Mouse (Mus musculus) embryonic facial prominence, embryonic 10.5 days (tissue): Measurements from ENCODE around the gene St6galnac4. TPM values are rescaled to one million over a fixed set of nuclear protein-coding genes. Genes with fewer than 3 reads are reported as not detected.

ENCODE experiments used
- DNase-seq: peaks from one replicate; pipeline ENCODE4 v3.0.0-alpha.2; 2017; ENCODE audit warnings: low spot score
- H3K27ac ChIP-seq: fragments of 300-500 bp; sonication (generic); replicated peaks from 2 replicates; pipeline ENCODE4 v1.5.1; 2016; ENCODE audit warnings: mild to moderate bottlenecking
- H3K27me3 ChIP-seq: fragments of 300-500 bp; sonication (generic); replicated peaks from 2 replicates; pipeline ENCODE4 v1.6.1; 2016; ENCODE audit warnings: low read depth, mild to moderate bottlenecking; ENCODE audit not compliant: poor library complexity, severe bottlenecking
- H3K36me3 ChIP-seq: fragments of 300-500 bp; sonication (generic); replicated peaks from 2 replicates; pipeline ENCODE4 v1.6.1; 2016; ENCODE audit warnings: mild to moderate bottlenecking, moderate library complexity
- H3K4me1 ChIP-seq: fragments of 300-500 bp; sonication (generic); 2 replicates; pipeline ENCODE4 v1.6.1; 2016
- H3K4me3 ChIP-seq: fragments of 300-500 bp; sonication (generic); 2 replicates; pipeline ENCODE4 v1.5.1; 2016; ENCODE audit warnings: mild to moderate bottlenecking, moderate library complexity
- H3K9me3 ChIP-seq: fragments of 300-500 bp; sonication (generic); 2 replicates; pipeline ENCODE4 v1.6.1; 2016; ENCODE audit warnings: mild to moderate bottlenecking
- WGBS: fragments of 180-500 bp; shearing (Covaris S2); methylation state at CpG from one replicate; pipeline ENCODE4 v1.1.7; 2016; 5-methylcytosine and 5-hydroxymethylcytosine counted together
- polyA plus RNA-seq: library from polyadenylated mRNA; unstranded; fragments of >200 nt; fragmentation: Nextera tagmentation; extraction: Ambion mirVana; gene quantifications from 2 replicates; pipeline ENCODE4 v1.2.1, GENCODE M21; 2016

Gene St6galnac4
- polyA plus RNA-seq, 1 experiment from 2014 or later = 26.4 TPM

GRCm38 (mm10) chr2:32574901-32575585 is 11.9 kb upstream of the St6galnac4 start:
- peak overlapping the region; percentile 75 for H3K4me3 ChIP-seq
- peak overlapping the region; percentile 76 for H3K27ac ChIP-seq
- H3K27me3 ChIP-seq = peaks cover 41% of the 10 kb centered on the region
- peaks cover 37% of the 10 kb centered on the region for H3K4me1 ChIP-seq
- DNase-seq = peak; percentile 71
- peaks cover 10% of the 10 kb centered on the region for H3K36me3 ChIP-seq
- H3K9me3 ChIP-seq = no peaks in the 10 kb centered on the region
- 2% methylated on average over 26 of the region's 26 CpGs for WGBS

- no peaks in the 10 kb centered on the region for H3K9me3 ChIP-seq
- H3K4me3 ChIP-seq = peak within 1 kb of the TSS; percentile 75
- H3K27ac ChIP-seq = peak within 1 kb of the TSS; percentile 76
- WGBS = 6% methylated on average over 28 of the region's 28 CpGs
- H3K4me1 ChIP-seq = peaks cover 37% of the 10 kb centered on the region
- peaks cover 10% of the 10 kb centered on the region for H3K36me3 ChIP-seq
- H3K27me3 ChIP-seq = peaks cover 47% of the 10 kb centered on the region
- peak; percentile 81 for DNase-seq
Measured at GRCm38 (mm10) chr2:32575586-32576160, 11.2 kb upstream of the St6galnac4 start, which contains the start of gene 9430097D07Rik. 9430097D07Rik (minus strand) TSS chr2:32575684.

- H3K4me3 ChIP-seq = no peak overlapping the region
- H3K36me3 ChIP-seq = peaks cover 10% of the 10 kb centered on the region
- peaks cover 37% of the 10 kb centered on the region for H3K4me1 ChIP-seq
- no peak overlapping the region for H3K27ac ChIP-seq
- peaks cover 54% of the 10 kb centered on the region for H3K27me3 ChIP-seq
- H3K9me3 ChIP-seq = no peaks in the 10 kb centered on the region
- no peak for DNase-seq
- WGBS = 90% methylated on average over 9 of the region's 9 CpGs
Measured at GRCm38 (mm10) chr2:32576532-32576931, 10.4 kb upstream of the St6galnac4 start.

- 38% methylated on average over 26 of the region's 30 CpGs for WGBS
- Histone ChIP-seq H3K4me3 (0 out of 2 replicates have a peak overlapping the region, but pooled peaks have one; percentile 5), H3K4me1 (peaks cover 32% of the 10 kb centered on the region), H3K9me3 (no peaks in the 10 kb centered on the region), H3K27ac (no peak overlapping the region), H3K27me3 (peaks cover 72% of the 10 kb centered on the region), H3K36me3 (0 out of 2 replicates have a peak, but pooled peaks cover under 1% of the 10 kb centered on the region)
- no peak for DNase-seq
Measured at GRCm38 (mm10) chr2:32578146-32579046, 8.5 kb upstream of the St6galnac4 start.

- Histone ChIP-seq H3K27ac (no peak overlapping the region), H3K4me1 (peaks cover 18% of the 10 kb centered on the region), H3K27me3 (peaks cover 71% of the 10 kb centered on the region), H3K4me3 (peak overlapping the region; percentile 49), H3K9me3 (no peaks in the 10 kb centered on the region), H3K36me3 (no peaks in the 10 kb centered on the region)
- peak; percentile 68 for DNase-seq
- 33% methylated on average over 19 of the region's 19 CpGs for WGBS
Measured at GRCm38 (mm10) chr2:32581450-32582095, 5.3 kb upstream of the St6galnac4 start.

- Histone ChIP-seq H3K9me3 (no peaks in the 10 kb centered on the region), H3K4me3 (peak overlapping the region; percentile 48), H3K27me3 (peaks cover 64% of the 10 kb centered on the region), H3K36me3 (no peaks in the 10 kb centered on the region), H3K27ac (peak overlapping the region; percentile 27; the same call in 1 of the 2 replicates), H3K4me1 (peaks cover 33% of the 10 kb centered on the region)
- WGBS = 14% methylated on average over 37 of the region's 37 CpGs
- DNase-seq = peak; percentile 85
Measured at GRCm38 (mm10) chr2:32582830-32583799, 3.8 kb upstream of the St6galnac4 start.

- no peak for DNase-seq
- H3K27me3 ChIP-seq = peaks cover 44% of the 10 kb centered on the region
- no peak overlapping the region for H3K4me3 ChIP-seq
- no peaks in the 10 kb centered on the region for H3K9me3 ChIP-seq
- WGBS = 85% methylated on average over 7 of the region's 7 CpGs
- peaks cover 4% of the 10 kb centered on the region for H3K36me3 ChIP-seq
- H3K4me1 ChIP-seq = peaks cover 46% of the 10 kb centered on the region
- no peak overlapping the region for H3K27ac ChIP-seq
Measured at GRCm38 (mm10) chr2:32585149-32585714, 1.7 kb upstream of the St6galnac4 start.

- H3K9me3 ChIP-seq = no peaks in the 10 kb centered on the region
- DNase-seq = no peak
- H3K27ac ChIP-seq = peak overlapping the region; percentile 86; the same call in 1 of the 2 replicates
- WGBS = 43% methylated on average over 9 of the region's 9 CpGs
- peaks cover 9% of the 10 kb centered on the region for H3K36me3 ChIP-seq
- H3K4me1 ChIP-seq = peaks cover 44% of the 10 kb centered on the region
- H3K4me3 ChIP-seq = peak overlapping the region; percentile 68
- H3K27me3 ChIP-seq = peaks cover 19% of the 10 kb centered on the region
Measured at GRCm38 (mm10) chr2:32587731-32588321, 931 bp downstream of the St6galnac4 start.

GRCm38 (mm10) chr2:32589213-32589795 is 2.4 kb downstream of the St6galnac4 start:
- H3K27ac ChIP-seq = no peak overlapping the region
- no peaks in the 10 kb centered on the region for H3K9me3 ChIP-seq
- no peak for DNase-seq
- peaks cover 39% of the 10 kb centered on the region for H3K4me1 ChIP-seq
- 71% methylated on average over 11 of the region's 11 CpGs for WGBS
- H3K4me3 ChIP-seq = no peak overlapping the region; the same call in 1 of the 2 replicates
- H3K36me3 ChIP-seq = peaks cover 17% of the 10 kb centered on the region
- peaks cover 15% of the 10 kb centered on the region for H3K27me3 ChIP-seq

GRCm38 (mm10) chr2:32590224-32590623 is 3.3 kb downstream of the St6galnac4 start:
- WGBS = 73% methylated on average over 10 of the region's 10 CpGs
- Histone ChIP-seq H3K27ac (no peak overlapping the region; the same call in 1 of the 2 replicates), H3K27me3 (peaks cover 15% of the 10 kb centered on the region), H3K4me3 (no peak overlapping the region), H3K9me3 (no peaks in the 10 kb centered on the region), H3K4me1 (peaks cover 39% of the 10 kb centered on the region), H3K36me3 (peaks cover 27% of the 10 kb centered on the region)
- no peak for DNase-seq
